Comparison of ENCODE assay signal across 8 mouse cellular contexts in genomic region chr13:12106662-12107632, GRCm38 (mm10). TPM values are rescaled to one million over a fixed set of nuclear protein-coding genes. Genes with fewer than 3 reads are reported as not detected.
A peak's percentile ranks its signal among the peaks of the same experiment; 100 is the strongest.
DNase-seq lines count a peak whose midpoint lies in the region; ATAC-seq and TF ChIP-seq lines count a peak whose summit lies in the region.

Ryr2 (minus strand) TSS chr13:12106945.

- no peaks in the 10 kb centered on the region for H3K36me3 ChIP-seq in embryonic facial prominence, embryonic 10.5 days (replicated peaks)
- H3K36me3 ChIP-seq in heart, embryonic 10.5 days, result no peaks in the 10 kb centered on the region
- H3K36me3 ChIP-seq in kidney, adult 2 months (ENCODE audit: control insufficient read depth, insufficient read depth, low read length), result no peaks in the 10 kb centered on the region
- H3K36me3 ChIP-seq in limb, embryonic 11.5 days (ENCODE audit: control insufficient read depth, insufficient read depth, low read length), result no peaks in the 10 kb centered on the region
- no peaks in the 10 kb centered on the region for H3K36me3 ChIP-seq in midbrain, embryonic 12.5 days
- H3K36me3 ChIP-seq in small intestine, adult 2 months (ENCODE audit: control insufficient read depth, insufficient read depth, low read length), result no peaks in the 10 kb centered on the region

- H3K4me2 ChIP-seq in limb, embryonic 11.5 days (ENCODE audit: low read depth, severe bottlenecking), result peak within 1 kb of the TSS; percentile 97
- peak within 1 kb of the TSS; percentile 99 for H3K4me2 ChIP-seq in midbrain, embryonic 12.5 days (replicated peaks)

- H3K9ac ChIP-seq in limb, embryonic 11.5 days (ENCODE audit: low read length), result peak within 1 kb of the TSS; percentile 60
- H3K9ac ChIP-seq in midbrain, embryonic 12.5 days (replicated peaks), result peak within 1 kb of the TSS; percentile 75

- H3K27me3 ChIP-seq in embryonic facial prominence, embryonic 10.5 days (replicated peaks; ENCODE audit: low read depth, poor library complexity, severe bottlenecking), result peaks cover 57% of the 10 kb centered on the region
- H3K27me3 ChIP-seq in heart, embryonic 10.5 days (ENCODE audit: insufficient read depth, poor library complexity, severe bottlenecking), result peaks cover 23% of the 10 kb centered on the region
- no peaks in the 10 kb centered on the region for H3K27me3 ChIP-seq in kidney, adult 2 months (replicated peaks; ENCODE audit: control insufficient read depth, insufficient read depth, low read length)
- H3K27me3 ChIP-seq in limb, embryonic 11.5 days (ENCODE audit: control insufficient read depth, insufficient read depth, low read length), result peaks cover 20% of the 10 kb centered on the region
- H3K27me3 ChIP-seq in midbrain, embryonic 12.5 days, result peaks cover 38% of the 10 kb centered on the region
- no peaks in the 10 kb centered on the region; the same call in none of the 2 replicates for H3K27me3 ChIP-seq in small intestine, adult 2 months (ENCODE audit: control insufficient read depth, insufficient read depth, low read length)

- H3K4me1 ChIP-seq in embryonic facial prominence, embryonic 10.5 days, result peaks cover 14% of the 10 kb centered on the region
- H3K4me1 ChIP-seq in heart, embryonic 10.5 days, result peaks cover 15% of the 10 kb centered on the region
- H3K4me1 ChIP-seq in kidney, adult 2 months (ENCODE audit: control insufficient read depth, insufficient read depth, low read length), result no peaks in the 10 kb centered on the region
- peaks cover 5% of the 10 kb centered on the region for H3K4me1 ChIP-seq in limb, embryonic 11.5 days (ENCODE audit: control insufficient read depth, insufficient read depth, low read length)
- peaks cover 13% of the 10 kb centered on the region for H3K4me1 ChIP-seq in midbrain, embryonic 12.5 days
- no peaks in the 10 kb centered on the region for H3K4me1 ChIP-seq in small intestine, adult 2 months (ENCODE audit: control insufficient read depth, insufficient read depth, insufficient read length, low read length)

- no peaks in the 10 kb centered on the region for H3K9me3 ChIP-seq in embryonic facial prominence, embryonic 10.5 days
- no peaks in the 10 kb centered on the region for H3K9me3 ChIP-seq in heart, embryonic 10.5 days
- no peaks in the 10 kb centered on the region for H3K9me3 ChIP-seq in limb, embryonic 11.5 days (ENCODE audit: control insufficient read depth, low read length)
- no peaks in the 10 kb centered on the region for H3K9me3 ChIP-seq in midbrain, embryonic 12.5 days

- H3K4me3 ChIP-seq in embryonic facial prominence, embryonic 10.5 days, result peak within 1 kb of the TSS; percentile 77
- H3K4me3 ChIP-seq in heart, embryonic 10.5 days, result peak within 1 kb of the TSS; percentile 91
- peak within 1 kb of the TSS; percentile 36 for H3K4me3 ChIP-seq in kidney, adult 2 months (ENCODE audit: insufficient read depth, low read depth, low read length)
- peak within 1 kb of the TSS; percentile 52 for H3K4me3 ChIP-seq in limb, embryonic 11.5 days (ENCODE audit: low read depth, low read length)
- H3K4me3 ChIP-seq in midbrain, embryonic 12.5 days, result peak within 1 kb of the TSS; percentile 72
- H3K4me3 ChIP-seq in small intestine, adult 2 months (ENCODE audit: low read depth, low read length), result peak within 1 kb of the TSS; percentile 51

- peak; percentile 84 for ATAC-seq in limb, embryonic 11.5 days (ENCODE audit: insufficient number of reproducible peaks, low FRiP score, low TSS enrichment, low read depth)
- peak; percentile 90 for ATAC-seq in midbrain, embryonic 12.5 days (ENCODE audit: low FRiP score, low read depth)

- TF ChIP-seq POLR2A in kidney, adult 2 months (IDR thresholded peaks at IDR 0.05; ENCODE audit: low read depth, low read length), result no peak
- TF ChIP-seq POLR2A in small intestine, adult 2 months (IDR thresholded peaks at IDR 0.05; ENCODE audit: low read depth, low read length), result no peak

- H3K27ac ChIP-seq in embryonic facial prominence, embryonic 10.5 days (replicated peaks), result peak within 1 kb of the TSS; percentile 70
- H3K27ac ChIP-seq in heart, embryonic 10.5 days, result peak within 1 kb of the TSS; percentile 96
- H3K27ac ChIP-seq in kidney, adult 2 months (ENCODE audit: insufficient read depth, low read depth, low read length), result no peak within 1 kb of the TSS
- no peak within 1 kb of the TSS for H3K27ac ChIP-seq in limb, embryonic 11.5 days (replicated peaks; ENCODE audit: low read depth, low read length)
- peak within 1 kb of the TSS; percentile 76 for H3K27ac ChIP-seq in midbrain, embryonic 12.5 days (replicated peaks)
- H3K27ac ChIP-seq in small intestine, adult 2 months (ENCODE audit: insufficient read depth, low read depth, low read length), result no peak within 1 kb of the TSS

- peak; percentile 26 for DNase-seq in gastrocnemius, adult 18-20 months (ENCODE audit: low spot score)
- no peak for DNase-seq in gastrocnemius, postnatal 25 days
- peak; percentile 87 for DNase-seq in embryonic facial prominence, embryonic 10.5 days (ENCODE audit: low spot score)
- peak; percentile 88 for DNase-seq in heart, embryonic 10.5 days (ENCODE audit: low spot score)
- peak; percentile 88 for DNase-seq in kidney, adult 2 months
- peak; percentile 84 for DNase-seq in limb, embryonic 11.5 days (ENCODE audit: low spot score)

- 8% methylated on average over 60 of the region's 64 CpGs for WGBS in embryonic facial prominence, embryonic 10.5 days
- 12% methylated on average over 48 of the region's 64 CpGs for WGBS in heart, embryonic 10.5 days
- 12% methylated on average over 59 of the region's 64 CpGs for WGBS in kidney, adult 2 months
- 14% methylated on average over 35 of the region's 64 CpGs for WGBS in limb, embryonic 11.5 days
- WGBS in midbrain, embryonic 12.5 days, result 12% methylated on average over 37 of the region's 64 CpGs
- WGBS in small intestine, adult 2 months, result 12% methylated on average over 59 of the region's 64 CpGs

- TF ChIP-seq CTCF in kidney, adult 2 months (conservative IDR thresholded peaks at IDR 0.05; ENCODE audit: insufficient read depth, insufficient read length, low read depth, low read length), result peak; percentile 65; the same call in 1 of the 2 replicates
- 0 out of 2 replicates have a peak, but pooled peaks have one; percentile 22 for TF ChIP-seq CTCF in small intestine, adult 2 months (IDR thresholded peaks at IDR 0.05; ENCODE audit: extremely low read depth, insufficient read length, insufficient replicate concordance, low read depth, low read length)

RNA-seq across cellular contexts. Expression of gene Ryr2, which starts in this region (rescaled TPM):
- total RNA-seq in gastrocnemius, adult 18-20 months (2021), result under 1 TPM; 0.16 to 0.45 TPM
- under 1 TPM; 0.31 to 0.32 TPM for total RNA-seq in gastrocnemius, postnatal 25 days (2021)
- polyA plus RNA-seq in embryonic facial prominence, embryonic 10.5 days (2016; fragmentation: Nextera tagmentation; extraction: Ambion mirVana), result 0.14 and 0.15 TPM in 2 replicates
- polyA plus RNA-seq in heart, embryonic 10.5 days (2016; fragmentation: Nextera tagmentation; extraction: Ambion mirVana), result 22.0 and 31.5 TPM in 2 replicates
- polyA plus RNA-seq in kidney, adult 2 months (2012; rRNA removed), result 0.13 and 0.16 TPM in 2 replicates
- polyA plus RNA-seq in limb, embryonic 11.5 days (2014; fragmentation: Nextera tagmentation; extraction: Ambion mirVana), result 0.15 and 0.23 TPM in 2 replicates
- 0.70 and 0.94 TPM in 2 replicates for polyA plus RNA-seq in midbrain, embryonic 12.5 days (2016; fragmentation: Nextera tagmentation; extraction: Ambion mirVana)
- polyA plus RNA-seq in small intestine, adult 2 months (2012; rRNA removed), result 0.37 TPM in 2 replicates

Comparison
In these comparisons a context has a peak if more than half of its experiments do, and no peak if none do; other contexts are left out.
1. RNA of gene Ryr2 (polyA plus RNA-seq): 22.0 to 31.5 TPM in heart, embryonic 10.5 days; 0.70 to 0.94 TPM in midbrain, embryonic 12.5 days, 0.37 TPM in small intestine, adult 2 months, 0.15 to 0.23 TPM in limb, embryonic 11.5 days, 0.14 to 0.15 TPM in embryonic facial prominence, embryonic 10.5 days and 0.13 to 0.16 TPM in kidney, adult 2 months; every median in the first group is over 10 times any median in the second.
2. Peak in DNase-seq in gastrocnemius, adult 18-20 months; RNA of the gene not detected or under 1 TPM.
3. Peak in DNase-seq, H3K4me3 ChIP-seq and H3K27ac ChIP-seq in embryonic facial prominence, embryonic 10.5 days; RNA of the gene not detected or under 1 TPM.
4. Peak in DNase-seq and H3K4me3 ChIP-seq in kidney, adult 2 months; RNA of the gene not detected or under 1 TPM.
5. Peak in DNase-seq, ATAC-seq, H3K4me3 ChIP-seq, H3K9ac ChIP-seq and H3K4me2 ChIP-seq in limb, embryonic 11.5 days; RNA of the gene not detected or under 1 TPM.
6. Peak in ATAC-seq, H3K4me3 ChIP-seq, H3K27ac ChIP-seq, H3K9ac ChIP-seq and H3K4me2 ChIP-seq in midbrain, embryonic 12.5 days; RNA of the gene not detected or under 1 TPM.
7. H3K4me3 ChIP-seq: peak in every context shown above with its lines; median percentile 91 in heart, embryonic 10.5 days; 77 in embryonic facial prominence, embryonic 10.5 days; 72 in midbrain, embryonic 12.5 days; 52 in limb, embryonic 11.5 days; 51 in small intestine, adult 2 months; 36 in kidney, adult 2 months.